ENCODE assay signal across 32 mouse cellular contexts in the genomic region with DNA sequence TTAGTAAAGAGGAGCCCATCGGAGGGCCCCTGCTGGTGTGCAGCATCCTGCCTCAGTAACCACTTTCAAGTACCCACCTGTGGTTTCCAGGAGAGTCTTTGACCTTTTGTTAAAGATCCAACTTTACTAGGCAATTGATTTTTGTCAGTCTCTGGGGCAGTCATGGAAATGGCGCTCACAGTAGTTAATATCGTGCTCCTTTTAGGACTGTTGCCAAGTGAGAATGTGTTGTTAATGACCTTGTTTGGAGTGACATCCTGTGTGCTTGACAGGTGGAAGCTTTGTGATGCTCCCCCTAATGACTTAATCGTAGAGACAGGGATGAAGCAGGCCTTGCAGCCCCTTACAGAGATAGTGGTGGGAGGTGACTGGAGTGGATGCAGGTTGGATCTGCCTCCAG. TPM values are rescaled to one million over a fixed set of nuclear protein-coding genes. Genes with fewer than 3 reads are reported as not detected.
"Had no signal": no experiment of that assay in that cellular context is flagged by ENCODE, and none has a peak within 500 bp of the region (broad histone marks: within the 10 kb centered on the region; RNA-seq: fewer than 3 reads in every experiment).

No protein-coding gene starts in this region.

- H3K27me3 ChIP-seq: hindbrain, embryonic 13.5 days; hindbrain, embryonic 15.5 days had no signal

- H3K4me2 ChIP-seq: heart, embryonic 11.5 days; heart, embryonic 13.5 days; heart, embryonic 15.5 days; hindbrain, embryonic 13.5 days; hindbrain, embryonic 15.5 days; limb, embryonic 12.5 days had no signal

- ATAC-seq: hindbrain, postnatal 0 days; intestine, embryonic 16.5 days had no signal

- DNase-seq: gastrocnemius, postnatal 14 days; gastrocnemius, postnatal 36 days; heart, adult 11 months; heart, adult 2 months; heart, postnatal 14 days; heart, postnatal 36 days; kidney, adult 11 months; kidney, adult 2 months; kidney, adult 9 months; kidney, postnatal 10 days; kidney, postnatal 25 days; kidney, postnatal 4 days; liver had no signal

- H3K9me3 ChIP-seq: heart, embryonic 13.5 days; heart, embryonic 15.5 days; hindbrain, embryonic 15.5 days; limb, embryonic 10.5 days; limb, embryonic 12.5 days had no signal

- H3K9ac ChIP-seq: heart, embryonic 13.5 days; heart, embryonic 15.5 days; hindbrain, embryonic 13.5 days; hindbrain, embryonic 15.5 days; limb, embryonic 12.5 days had no signal

- H3K36me3 ChIP-seq: heart, embryonic 13.5 days; heart, embryonic 15.5 days; hindbrain, embryonic 13.5 days; hindbrain, embryonic 15.5 days; limb, embryonic 10.5 days; limb, embryonic 12.5 days had no signal

- H3K4me1 ChIP-seq: heart, embryonic 13.5 days; heart, embryonic 15.5 days; hindbrain, embryonic 15.5 days; limb, embryonic 12.5 days had no signal

- H3K4me3 ChIP-seq: heart, adult 2 months; heart, embryonic 13.5 days; heart, embryonic 15.5 days; hindbrain, embryonic 13.5 days; hindbrain, embryonic 15.5 days; layer of hippocampus, adult 2 months; left cerebral cortex, adult 2 months; limb, embryonic 10.5 days; limb, embryonic 12.5 days had no signal

- H3K27ac ChIP-seq: heart, adult 2 months; heart, embryonic 13.5 days; heart, embryonic 15.5 days; hindbrain, embryonic 13.5 days; hindbrain, embryonic 15.5 days; hindbrain, postnatal 0 days; layer of hippocampus, adult 2 months; left cerebral cortex, adult 2 months; limb, embryonic 10.5 days; limb, embryonic 12.5 days had no signal

RNA-seq across cellular contexts. Expression of gene C8b, which starts 4.2 kb away (rescaled TPM):
- total RNA-seq: gastrocnemius, adult 8-10 months; gastrocnemius, postnatal 14 days; gastrocnemius, postnatal 36 days; heart, adult 2 months; heart, postnatal 14 days; heart, postnatal 36 days; hematopoietic stem cell, adult 5-6 weeks; left cerebral cortex, postnatal 36 days had no signal
- polyA plus RNA-seq: gonadal fat pad, adult 2 months; heart, adult 2 months; heart, postnatal 0 days; hindbrain, embryonic 11.5 days; hindbrain, embryonic 13.5 days; intestine, embryonic 14.5 days; kidney, adult 2 months; limb, embryonic 10.5 days; limb, embryonic 12.5 days; limb, embryonic 14.5 days had no signal
